Mouse (Mus musculus): ENCODE measurements around the gene Hdac8. TPM values are rescaled to one million over a fixed set of nuclear protein-coding genes. Genes with fewer than 3 reads are reported as not detected.
A peak's percentile ranks its signal among the peaks of the same experiment; 100 is the strongest.

Hdac8 gene
- polyA plus RNA-seq, 1 experiment from 2014 or later = 9.9 TPM

DNA sequence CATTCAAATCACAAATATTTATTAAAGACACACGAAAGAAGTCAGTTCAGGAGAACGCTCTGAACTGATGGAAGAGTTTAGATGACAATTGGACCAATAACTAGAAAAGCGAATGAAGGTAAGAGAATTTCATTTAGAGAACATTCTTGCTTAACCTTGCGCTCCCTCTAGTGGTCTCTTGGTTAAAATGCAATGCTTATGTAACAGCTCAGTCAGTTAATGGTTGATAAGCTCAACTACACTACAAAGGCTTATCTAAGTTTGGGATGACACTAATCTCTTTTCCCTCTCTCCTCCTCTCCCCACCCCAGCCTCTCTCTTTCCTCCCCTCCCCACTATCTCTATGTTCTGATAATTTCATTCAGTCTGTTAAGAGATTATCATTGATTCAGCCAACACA lies 26.2 kb downstream of the Hdac8 start:
- no peaks in the 10 kb centered on the region for H3K27me3 ChIP-seq (ENCODE audit: insufficient read depth, low read length)
- no peak overlapping the region for H3K4me3 ChIP-seq (replicated peaks; ENCODE audit: low read depth, low read length)
- no peak overlapping the region for H3K4me2 ChIP-seq (ENCODE audit: low read length)
- WGBS = 25% methylated on average over 4 of the region's 4 CpGs
- no peak overlapping the region for H3K9ac ChIP-seq (ENCODE audit: low read depth, low read length)
- H3K9me3 ChIP-seq (replicated peaks; ENCODE audit: low read length) = no peaks in the 10 kb centered on the region
- ATAC-seq (replicated peaks; ENCODE audit: low FRiP score, low read depth) (no peak), DNase-seq (ENCODE audit: low spot score) (peak; percentile 78)
- TF ChIP-seq CTCF (IDR thresholded peaks at IDR 0.05; ENCODE audit: low read depth) = peak; percentile 80
- H3K4me1 ChIP-seq (replicated peaks; ENCODE audit: insufficient read depth, low read length) = no peaks in the 10 kb centered on the region
- no peak overlapping the region for H3K27ac ChIP-seq
- H3K36me3 ChIP-seq (ENCODE audit: insufficient read depth, low read length) = no peaks in the 10 kb centered on the region

- no peak overlapping the region for H3K27ac ChIP-seq
- no peak overlapping the region for H3K4me3 ChIP-seq (replicated peaks; ENCODE audit: low read depth, low read length)
- H3K9me3 ChIP-seq (replicated peaks; ENCODE audit: low read length) = no peaks in the 10 kb centered on the region
- no peak for TF ChIP-seq CTCF (IDR thresholded peaks at IDR 0.05; ENCODE audit: low read depth)
- no peak overlapping the region for H3K4me2 ChIP-seq (ENCODE audit: low read length)
- no peaks in the 10 kb centered on the region for H3K4me1 ChIP-seq (replicated peaks; ENCODE audit: insufficient read depth, low read length)
- WGBS = 60% methylated on average over 3 of the region's 3 CpGs
- H3K36me3 ChIP-seq (ENCODE audit: insufficient read depth, low read length) = no peaks in the 10 kb centered on the region
- ATAC-seq (replicated peaks; ENCODE audit: low FRiP score, low read depth) (no peak), DNase-seq (ENCODE audit: low spot score) (peak; percentile 19)
- H3K27me3 ChIP-seq (ENCODE audit: insufficient read depth, low read length) = no peaks in the 10 kb centered on the region
- H3K9ac ChIP-seq (ENCODE audit: low read depth, low read length) = no peak overlapping the region
Measured at GRCm38 (mm10) chrX:102478481-102478880, 26.7 kb downstream of the Hdac8 start.

DNA sequence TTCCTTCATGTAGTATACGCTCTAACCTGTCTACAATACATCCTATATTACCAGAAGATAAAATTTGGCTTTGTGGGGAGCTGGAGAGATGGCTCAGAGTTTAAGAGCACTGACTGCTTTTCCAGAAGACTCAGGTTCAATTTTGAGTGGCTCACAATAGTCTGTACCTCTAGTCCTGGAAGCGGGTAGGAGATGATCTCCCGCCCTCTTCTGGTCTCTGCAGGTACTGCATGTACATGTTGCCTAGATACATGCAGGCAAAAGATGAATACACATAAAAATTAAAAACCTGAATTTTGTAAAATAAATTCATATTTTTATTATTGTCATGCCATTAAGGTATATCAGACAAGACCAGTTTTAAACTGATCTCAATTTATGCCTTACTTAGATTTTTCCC lies 28.4 kb downstream of the Hdac8 start:
- ATAC-seq (replicated peaks; ENCODE audit: low FRiP score, low read depth) (no peak), DNase-seq (ENCODE audit: low spot score) (peak; percentile 60)
- no peaks in the 10 kb centered on the region for H3K4me1 ChIP-seq (replicated peaks; ENCODE audit: insufficient read depth, low read length)
- no peak overlapping the region for H3K27ac ChIP-seq
- 29% methylated on average over 3 of the region's 3 CpGs for WGBS
- H3K27me3 ChIP-seq (ENCODE audit: insufficient read depth, low read length) = no peaks in the 10 kb centered on the region
- no peaks in the 10 kb centered on the region for H3K9me3 ChIP-seq (replicated peaks; ENCODE audit: low read length)
- H3K4me3 ChIP-seq (replicated peaks; ENCODE audit: low read depth, low read length) = no peak overlapping the region
- H3K9ac ChIP-seq (ENCODE audit: low read depth, low read length) = no peak overlapping the region
- no peaks in the 10 kb centered on the region for H3K36me3 ChIP-seq (ENCODE audit: insufficient read depth, low read length)
- TF ChIP-seq CTCF (IDR thresholded peaks at IDR 0.05; ENCODE audit: low read depth) = peak; percentile 81
- H3K4me2 ChIP-seq (ENCODE audit: low read length) = no peak overlapping the region

DNA sequence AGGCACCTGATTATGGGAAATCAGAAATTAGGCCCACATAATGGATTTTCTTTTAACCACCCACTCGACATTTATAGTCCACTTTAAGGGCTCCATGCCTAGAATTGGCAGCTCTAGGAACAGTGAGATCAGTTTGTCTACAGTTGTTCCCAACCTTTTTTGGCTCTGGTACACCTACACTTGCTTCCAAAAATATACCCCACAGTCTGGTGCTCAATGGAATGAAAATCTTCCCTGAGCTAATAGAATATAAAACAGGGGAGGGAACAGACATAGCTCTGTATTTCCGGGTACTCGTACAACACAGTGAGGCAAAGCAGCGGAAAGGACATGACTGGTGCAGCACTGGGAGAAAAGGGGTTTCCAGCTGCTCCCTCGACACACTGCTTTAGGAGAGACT lies 29.6 kb downstream of the Hdac8 start:
- ATAC-seq (replicated peaks; ENCODE audit: low FRiP score, low read depth) = no peak
- 85% methylated on average over 5 of the region's 5 CpGs for WGBS
- no peak overlapping the region for H3K27ac ChIP-seq

GRCm38 (mm10) chrX:102418343-102419127 lies 86.6 kb downstream of the Hdac8 start:
- no peaks in the 10 kb centered on the region for H3K4me1 ChIP-seq (replicated peaks; ENCODE audit: insufficient read depth, low read length)
- H3K27ac ChIP-seq = no peak overlapping the region
- no peaks in the 10 kb centered on the region for H3K9me3 ChIP-seq (replicated peaks; ENCODE audit: low read length)
- no peak overlapping the region for H3K4me3 ChIP-seq (replicated peaks; ENCODE audit: low read depth, low read length)
- H3K9ac ChIP-seq (ENCODE audit: low read depth, low read length) = no peak overlapping the region
- H3K36me3 ChIP-seq (ENCODE audit: insufficient read depth, low read length) = no peaks in the 10 kb centered on the region
- no peak overlapping the region for H3K4me2 ChIP-seq (ENCODE audit: low read length)
- WGBS = 81% methylated on average over 8 of the region's 8 CpGs
- TF ChIP-seq CTCF (IDR thresholded peaks at IDR 0.05; ENCODE audit: low read depth) = no peak
- H3K27me3 ChIP-seq (ENCODE audit: insufficient read depth, low read length) = no peaks in the 10 kb centered on the region
- DNase-seq (ENCODE audit: low spot score) (no peak), ATAC-seq (replicated peaks; ENCODE audit: low FRiP score, low read depth) (no peak)

More for the DNA sequence above, 29.6 kb downstream of the Hdac8 start:
- Histone ChIP-seq H3K36me3 (ENCODE audit: insufficient read depth, low read length) (no peaks in the 10 kb centered on the region), H3K4me2 (ENCODE audit: low read length) (no peak overlapping the region), H3K4me1 (replicated peaks; ENCODE audit: insufficient read depth, low read length) (no peaks in the 10 kb centered on the region), H3K9ac (ENCODE audit: low read depth, low read length) (no peak overlapping the region), H3K4me3 (replicated peaks; ENCODE audit: low read depth, low read length) (no peak overlapping the region), H3K9me3 (replicated peaks; ENCODE audit: low read length) (no peaks in the 10 kb centered on the region), H3K27me3 (ENCODE audit: insufficient read depth, low read length) (no peaks in the 10 kb centered on the region)
- TF ChIP-seq CTCF (IDR thresholded peaks at IDR 0.05; ENCODE audit: low read depth) = no peak
- no peak for DNase-seq (ENCODE audit: low spot score)

GRCm38 (mm10) chrX:102416972-102417371 lies 88.2 kb downstream of the Hdac8 start:
- no peak for ATAC-seq (replicated peaks; ENCODE audit: low FRiP score, low read depth)
- 83% methylated on average over 4 of the region's 4 CpGs for WGBS
- no peak for DNase-seq (ENCODE audit: low spot score)
- Histone ChIP-seq H3K4me1 (replicated peaks; ENCODE audit: insufficient read depth, low read length) (no peaks in the 10 kb centered on the region), H3K9ac (ENCODE audit: low read depth, low read length) (no peak overlapping the region), H3K4me2 (ENCODE audit: low read length) (no peak overlapping the region), H3K27ac (no peak overlapping the region), H3K4me3 (replicated peaks; ENCODE audit: low read depth, low read length) (no peak overlapping the region), H3K9me3 (replicated peaks; ENCODE audit: low read length) (no peaks in the 10 kb centered on the region), H3K36me3 (ENCODE audit: insufficient read depth, low read length) (no peaks in the 10 kb centered on the region), H3K27me3 (ENCODE audit: insufficient read depth, low read length) (no peaks in the 10 kb centered on the region)
- no peak for TF ChIP-seq CTCF (IDR thresholded peaks at IDR 0.05; ENCODE audit: low read depth)

Data from kidney, postnatal 0 days (tissue).